Mouse (Mus musculus) spleen, adult 2 months (tissue): ENCODE results near the gene Arhgap9.

ENCODE experiments used
- CTCF ChIP-seq: fragments of 200-500 bp; IDR thresholded peaks from 2 replicates; pipeline ENCODE4 v1.5.1; 2011; ENCODE audit warnings: mild to moderate bottlenecking, inconsistent platforms; ENCODE audit not compliant: insufficient read depth, insufficient read length, insufficient replicate concordance; ENCODE audit errors: extremely low read depth
- POLR2A ChIP-seq: fragments of 200-500 bp; IDR thresholded peaks from 2 replicates; pipeline ENCODE4 v1.6.1; 2011; ENCODE audit warnings: low read depth, low read length, inconsistent platforms

- no peak for TF ChIP-seq CTCF
- TF ChIP-seq POLR2A, result peak; percentile 97
These were observed 31.3 kb upstream of the Arhgap9 start for GRCm38 (mm10) chr10:127290307-127290929.
